Mouse (Mus musculus): ENCODE results near the gene Gm13539.
A peak's percentile ranks its signal among the peaks of the same experiment; 100 is the strongest.

DNA sequence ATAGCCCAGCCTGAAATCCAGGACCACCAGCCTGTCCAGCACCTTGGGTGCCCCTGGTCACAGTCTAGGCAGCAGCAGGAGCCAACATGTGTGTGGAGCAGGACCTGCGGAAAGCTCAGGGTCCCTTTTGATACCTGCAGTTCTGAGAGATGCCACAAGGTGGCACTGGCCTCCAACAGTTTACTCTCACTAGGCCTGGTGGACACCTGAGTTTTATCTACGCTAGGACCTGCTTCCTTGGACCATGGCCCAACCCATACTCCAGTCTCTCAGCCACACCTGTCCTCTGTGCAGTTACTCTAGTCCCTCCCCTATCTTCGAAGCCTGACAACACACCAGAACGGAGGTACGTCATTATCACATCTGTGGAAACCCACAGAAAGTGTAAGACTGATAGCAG, 54.2 kb downstream of the Gm13539 start:
- TF ChIP-seq CTCF (IDR thresholded peaks at IDR 0.05; ENCODE audit: borderline replicate concordance, insufficient read depth, low read depth, low read length), result peak; percentile 97
- no peak for TF ChIP-seq POLR2A (IDR thresholded peaks at IDR 0.05; ENCODE audit: borderline replicate concordance, insufficient read depth, low read length)
